Mouse (Mus musculus) thymus, adult 2 months (tissue): ENCODE data around the gene Tango6. TPM values are rescaled to one million over a fixed set of nuclear protein-coding genes. Genes with fewer than 3 reads are reported as not detected.
"Not testable (repeated sequence)": the region's sequence is repeated elsewhere in the genome, so short reads cannot be mapped to it uniquely, and the experiment has no call there.

Experiments used
- DNase-seq: peaks from one replicate; pipeline ENCODE4 v3.0.0; 2021
- H3K27ac ChIP-seq: fragments of 200-500 bp; 2 replicates; pipeline ENCODE4 v1.5.1; 2012; ENCODE audit warnings: low read length, control low read depth; ENCODE audit not compliant: control insufficient read depth, insufficient read depth
- H3K27me3 ChIP-seq: fragments of 200-500 bp; 2 replicates; pipeline ENCODE4 v1.6.1; 2012; ENCODE audit warnings: mild to moderate bottlenecking, low read length, moderate library complexity, mixed read lengths; ENCODE audit not compliant: control insufficient read depth, insufficient read depth
- H3K36me3 ChIP-seq: fragments of 200-500 bp; 2 replicates; pipeline ENCODE4 v1.6.1; 2012; ENCODE audit warnings: mild to moderate bottlenecking, low read length, moderate library complexity; ENCODE audit not compliant: control insufficient read depth, insufficient read depth
- H3K4me1 ChIP-seq: fragments of 200-500 bp; replicated peaks from 2 replicates; pipeline ENCODE4 v1.6.1; 2012; ENCODE audit warnings: low read length; ENCODE audit not compliant: control insufficient read depth, insufficient read depth
- H3K4me3 ChIP-seq: fragments of 200-500 bp; 2 replicates; pipeline ENCODE4 v1.5.1; 2012; ENCODE audit warnings: mild to moderate bottlenecking, low read length, control low read depth, moderate library complexity; ENCODE audit not compliant: control insufficient read depth, insufficient read depth
- CTCF ChIP-seq: fragments of 200-500 bp; IDR thresholded peaks from 2 replicates; pipeline ENCODE4 v1.5.1; 2012; ENCODE audit warnings: mild to moderate bottlenecking, control low read depth, low read length, moderate library complexity, borderline replicate concordance; ENCODE audit not compliant: control insufficient read depth, poor library complexity, insufficient read depth; ENCODE audit errors: extremely low read depth
- POLR2A ChIP-seq: fragments of 200-500 bp; IDR thresholded peaks from 2 replicates; pipeline ENCODE4 v1.6.1; 2012; ENCODE audit warnings: mild to moderate bottlenecking, low read length, control low read depth, moderate library complexity; ENCODE audit not compliant: control insufficient read depth, poor library complexity, insufficient read depth; ENCODE audit errors: extremely low read depth
- whole genome bisulfite sequencing: fragments of 180-500 bp; shearing (Covaris S2); methylation state at CpG from one replicate; pipeline ENCODE4 v1.1.7; 2018; 5-methylcytosine and 5-hydroxymethylcytosine counted together
- polyA plus RNA-seq: library from polyadenylated mRNA; depleted of rRNA; stranded (reverse); fragments of >200 nt; gene quantifications from 2 replicates; pipeline ENCODE4 v1.2.3, GENCODE M21; 2012

Gene Tango6
- polyA plus RNA-seq, 1 experiment: 6.4 TPM

DNA sequence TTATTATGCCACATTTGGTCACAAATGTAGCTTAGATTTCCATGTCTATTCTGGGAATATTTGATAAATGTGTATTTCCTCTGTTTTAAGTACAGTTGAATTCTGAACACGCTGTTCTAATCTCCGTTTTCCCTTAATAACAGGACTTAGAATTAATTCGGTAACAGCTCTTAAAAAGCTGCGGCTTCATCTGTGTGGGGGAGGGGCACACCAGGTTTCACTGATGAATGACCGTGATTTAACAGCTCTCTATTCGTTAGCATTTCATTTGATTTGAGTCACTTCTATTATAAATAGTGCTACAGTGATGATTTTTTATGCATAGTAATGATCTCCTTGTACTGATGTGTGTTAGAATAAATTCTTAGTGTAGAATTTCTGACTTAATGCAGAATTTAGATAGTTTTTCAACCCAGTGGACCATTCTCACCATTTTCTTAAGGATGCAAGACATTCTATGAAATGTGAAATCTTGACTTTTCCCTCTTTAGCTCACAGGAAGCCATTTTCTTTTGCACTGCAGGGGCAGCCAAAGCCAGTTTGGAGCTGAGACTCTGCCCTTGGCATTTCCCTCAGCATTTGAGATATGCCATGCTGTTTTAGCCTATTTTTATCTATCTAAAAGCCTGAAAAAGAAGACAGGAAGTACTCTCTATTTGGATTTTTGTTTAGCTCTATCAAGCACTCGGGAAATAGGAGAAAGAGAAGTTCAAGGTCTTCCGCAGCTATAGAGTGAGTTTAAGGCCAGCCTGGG is 91.9 kb downstream of the Tango6 start:
- TF ChIP-seq POLR2A (no peak), CTCF (no peak)
- no peak for DNase-seq
- no peaks in the 10 kb centered on the region for H3K27me3 ChIP-seq
- no peak overlapping the region for H3K4me3 ChIP-seq
- H3K27ac ChIP-seq: no peak overlapping the region
- H3K4me1 ChIP-seq: no peaks in the 10 kb centered on the region
- H3K36me3 ChIP-seq: no peaks in the 10 kb centered on the region
- 96% methylated on average over 8 of the region's 8 CpGs for WGBS

DNA sequence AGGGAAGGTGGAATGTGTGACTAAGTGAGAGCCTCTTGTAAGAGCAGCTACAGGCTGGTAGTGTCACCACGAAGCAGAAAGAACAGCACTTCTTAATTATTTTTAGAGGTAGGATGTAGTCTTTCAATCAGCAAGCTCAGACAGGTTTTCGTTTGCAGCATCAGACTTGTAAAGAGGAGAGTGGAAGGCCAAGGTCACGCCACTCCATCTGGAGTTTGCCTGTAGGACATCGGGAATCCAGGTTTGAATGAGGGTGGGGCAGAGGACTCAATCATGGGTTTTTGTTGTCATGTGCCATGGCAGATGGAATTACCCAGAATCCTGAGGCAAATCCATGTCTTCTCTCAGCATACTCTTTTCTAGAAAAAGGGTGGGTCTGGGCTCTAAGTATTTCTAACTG is 106.8 kb downstream of the Tango6 start:
- H3K4me1 ChIP-seq: no peaks in the 10 kb centered on the region
- TF ChIP-seq CTCF (no peak), POLR2A (no peak)
- H3K27me3 ChIP-seq: no peaks in the 10 kb centered on the region
- no peak overlapping the region for H3K27ac ChIP-seq
- DNase-seq: no peak
- WGBS: 89% methylated on average over 4 of the region's 4 CpGs
- H3K4me3 ChIP-seq: no peak overlapping the region
- H3K36me3 ChIP-seq: no peaks in the 10 kb centered on the region

- Histone ChIP-seq H3K27ac (no peak overlapping the region), H3K27me3 (no peaks in the 10 kb centered on the region), H3K36me3 (no peaks in the 10 kb centered on the region), H3K4me1 (no peaks in the 10 kb centered on the region), H3K4me3 (no peak overlapping the region)
- DNase-seq: no peak
- 96% methylated on average over 2 of the region's 2 CpGs for WGBS
- no peak for TF ChIP-seq CTCF
- no peak for TF ChIP-seq POLR2A
Measured at GRCm38 (mm10) chr8:106794820-106795219, 112.0 kb downstream of the Tango6 start.

GRCm38 (mm10) chr8:106799821-106800220 is 117.0 kb downstream of the Tango6 start:
- Histone ChIP-seq H3K27me3 (no peaks in the 10 kb centered on the region), H3K36me3 (no peaks in the 10 kb centered on the region), H3K27ac (no peak overlapping the region), H3K4me3 (no peak overlapping the region), H3K4me1 (peaks cover 4% of the 10 kb centered on the region; the same call in 1 of the 2 replicates)
- DNase-seq: no peak
- TF ChIP-seq CTCF: no peak
- no peak for TF ChIP-seq POLR2A
- 93% methylated on average over 1 of the region's 1 CpGs for WGBS

DNA sequence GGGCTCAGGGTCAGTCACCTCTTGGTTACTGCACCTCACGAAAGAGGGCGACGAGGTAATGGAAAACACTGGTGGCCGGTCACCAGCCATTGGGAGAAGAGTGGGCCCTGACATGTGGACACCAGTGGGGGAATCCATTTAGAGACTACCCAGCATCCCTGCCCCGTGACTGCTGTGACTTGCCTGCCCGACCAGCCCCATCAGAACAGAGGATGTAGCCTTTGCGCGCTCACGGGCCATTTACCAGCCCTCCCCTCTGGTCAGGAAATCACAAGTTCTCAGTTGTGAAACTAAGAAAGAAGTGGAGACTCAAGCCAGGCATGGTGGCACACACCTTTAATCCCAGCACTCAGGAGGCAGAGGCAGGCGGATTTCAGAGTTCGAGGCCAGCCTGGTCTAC is 118.4 kb downstream of the Tango6 start:
- Histone ChIP-seq H3K4me1 (peaks cover 4% of the 10 kb centered on the region; the same call in 1 of the 2 replicates), H3K27ac (no peak overlapping the region), H3K36me3 (no peaks in the 10 kb centered on the region), H3K27me3 (no peaks in the 10 kb centered on the region), H3K4me3 (no peak overlapping the region)
- WGBS: 94% methylated on average over 11 of the region's 11 CpGs
- TF ChIP-seq POLR2A: no peak
- no peak for TF ChIP-seq CTCF
- DNase-seq: no peak

- not testable (repeated sequence) for H3K36me3 ChIP-seq, H3K4me1 ChIP-seq, H3K27me3 ChIP-seq, H3K4me3 ChIP-seq, H3K27ac ChIP-seq
- DNase-seq: peak; percentile 11
- 26% methylated on average over 12 of the region's 12 CpGs for WGBS
Measured at GRCm38 (mm10) chr8:106802384-106803137, 119.7 kb downstream of the Tango6 start.

DNA sequence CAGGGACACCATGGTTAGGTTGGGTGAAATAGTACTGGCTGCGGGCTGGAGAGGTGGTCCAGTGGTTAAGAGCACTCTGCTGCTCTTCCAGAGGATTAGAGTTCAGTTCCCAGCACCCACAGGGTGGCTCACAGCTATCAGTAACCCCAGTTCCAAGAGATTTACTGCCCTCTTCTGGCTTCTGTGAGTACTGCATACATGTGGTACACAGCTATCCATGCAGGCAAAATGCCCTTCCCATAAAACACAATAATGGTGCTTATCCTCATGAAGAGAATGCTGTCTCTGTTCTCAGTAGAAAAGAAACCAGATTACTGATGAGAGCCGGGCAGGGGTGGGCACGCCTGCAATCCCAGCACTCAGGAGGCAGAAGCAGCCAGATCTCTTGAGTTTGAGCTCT is 123.0 kb downstream of the Tango6 start:
- 93% methylated on average over 3 of the region's 3 CpGs for WGBS
- Histone ChIP-seq H3K4me3 (no peak overlapping the region), H3K4me1 (peaks cover 4% of the 10 kb centered on the region; the same call in 1 of the 2 replicates), H3K27me3 (no peaks in the 10 kb centered on the region), H3K36me3 (no peaks in the 10 kb centered on the region), H3K27ac (no peak overlapping the region)
- DNase-seq: peak; percentile 6
- TF ChIP-seq POLR2A: no peak
- no peak for TF ChIP-seq CTCF
